Mouse (Mus musculus) liver, postnatal 0 days (tissue): Measurements from ENCODE around the gene Colq. TPM values are rescaled to one million over a fixed set of nuclear protein-coding genes. Genes with fewer than 3 reads are reported as not detected.

Experiments used
- ATAC-seq: fragments of 200-750 bp; cut with Nextera tagmentation; 2 replicates; pipeline ENCODE4 v1.8.0; 2017; ENCODE audit warnings: mild to moderate bottlenecking, moderate library complexity
- DNase-seq: peaks from one replicate; pipeline ENCODE4 v3.0.0-alpha.2; 2016
- H3K27ac ChIP-seq: fragments of 300-500 bp; sonication (generic); 2 replicates; pipeline ENCODE4 v1.5.1; 2014; ENCODE audit warnings: antibody characterized with exemption, moderate library complexity, mild to moderate bottlenecking, low read depth
- H3K27me3 ChIP-seq: fragments of 300-500 bp; sonication (generic); 2 replicates; pipeline ENCODE4 v1.6.1; 2014; ENCODE audit warnings: low read length, control low read depth, mixed read lengths; ENCODE audit not compliant: insufficient read depth
- H3K36me3 ChIP-seq: fragments of 300-500 bp; sonication (generic); replicated peaks from 2 replicates; pipeline ENCODE4 v1.6.1; 2014; ENCODE audit warnings: mild to moderate bottlenecking, control low read depth, low read length, moderate library complexity, mixed read lengths; ENCODE audit not compliant: insufficient read depth
- H3K4me1 ChIP-seq: fragments of 300-500 bp; sonication (generic); 2 replicates; pipeline ENCODE4 v1.6.1; 2014; ENCODE audit warnings: antibody characterized with exemption, mild to moderate bottlenecking, control low read depth; ENCODE audit not compliant: insufficient read depth
- H3K4me2 ChIP-seq: fragments of 300-500 bp; sonication (generic); 2 replicates; pipeline ENCODE4 v1.6.1; 2014; ENCODE audit warnings: low read depth, mild to moderate bottlenecking, low read length, moderate library complexity, mixed read lengths
- H3K4me3 ChIP-seq: fragments of 300-500 bp; sonication (generic); 2 replicates; pipeline ENCODE4 v1.5.1; 2014; ENCODE audit warnings: low read depth, low read length
- H3K9ac ChIP-seq: fragments of 300-500 bp; sonication (generic); replicated peaks from 2 replicates; pipeline ENCODE4 v1.6.1; 2014; ENCODE audit warnings: mild to moderate bottlenecking, moderate library complexity
- H3K9me3 ChIP-seq: fragments of 300-500 bp; sonication (generic); 2 replicates; pipeline ENCODE4 v1.6.1; 2016; ENCODE audit warnings: mild to moderate bottlenecking, control low read depth, low read length, mixed read lengths
- CTCF ChIP-seq: sonication (generic); IDR thresholded peaks from 2 replicates; pipeline ENCODE4 v1.5.1; 2016; ENCODE audit warnings: antibody characterized with exemption, low read depth
- EP300 ChIP-seq: IDR thresholded peaks from 2 replicates; pipeline ENCODE4 v1.6.1; 2016; ENCODE audit warnings: antibody characterized with exemption, low read depth, mild to moderate bottlenecking
- WGBS: fragments of 180-500 bp; shearing (Covaris S2); extraction: QIAGEN DNeasy Blood & Tissue Kit; methylation state at CpG from one replicate; pipeline ENCODE4 v1.1.7; 2014; ENCODE audit not compliant: insufficient replicate concordance; 5-methylcytosine and 5-hydroxymethylcytosine counted together
- polyA plus RNA-seq: library from polyadenylated mRNA; unstranded; fragments of >200 nt; fragmentation: Nextera tagmentation; extraction: Ambion mirVana; gene quantifications from 2 replicates; pipeline ENCODE4 v1.2.1, GENCODE M21; 2015

The Colq gene
- polyA plus RNA-seq, 1 experiment from 2014 or later: 0.29 TPM

GRCm38 (mm10) chr14:31601908-31602615 lies 10.9 kb upstream of the Colq start:
- no peak for TF ChIP-seq CTCF
- TF ChIP-seq EP300: no peak
- H3K4me1 ChIP-seq: 0 out of 2 replicates have a peak, but pooled peaks cover 5% of the 10 kb centered on the region
- DNase-seq (no peak), ATAC-seq (peak; percentile 51; the same call in 1 of the 2 replicates)
- no peaks in the 10 kb centered on the region for H3K27me3 ChIP-seq
- 90% methylated on average over 14 of the region's 14 CpGs for WGBS
- H3K9me3 ChIP-seq: no peaks in the 10 kb centered on the region
- H3K9ac ChIP-seq: no peak overlapping the region
- no peak overlapping the region for H3K27ac ChIP-seq
- peaks cover 12% of the 10 kb centered on the region for H3K36me3 ChIP-seq
- H3K4me2 ChIP-seq: no peak overlapping the region
- no peak overlapping the region for H3K4me3 ChIP-seq

- Histone ChIP-seq H3K4me3 (no peak overlapping the region), H3K27ac (peak overlapping the region; percentile 19; the same call in 1 of the 2 replicates), H3K9me3 (no peaks in the 10 kb centered on the region), H3K4me2 (no peak overlapping the region), H3K36me3 (no peaks in the 10 kb centered on the region), H3K4me1 (peaks cover 10% of the 10 kb centered on the region; the same call in 1 of the 2 replicates), H3K9ac (no peak overlapping the region), H3K27me3 (no peaks in the 10 kb centered on the region)
- WGBS: 79% methylated on average over 4 of the region's 4 CpGs
- DNase-seq: no peak
- TF ChIP-seq EP300 (no peak), CTCF (no peak)
- ATAC-seq: no peak
Observed at GRCm38 (mm10) chr14:31597446-31597845, 6.3 kb upstream of the Colq start.

- Histone ChIP-seq H3K4me2 (no peak overlapping the region), H3K36me3 (no peaks in the 10 kb centered on the region), H3K27ac (peak overlapping the region; percentile 19; the same call in 1 of the 2 replicates), H3K4me3 (no peak overlapping the region), H3K4me1 (peaks cover 5% of the 10 kb centered on the region; the same call in 1 of the 2 replicates), H3K27me3 (no peaks in the 10 kb centered on the region), H3K9ac (no peak overlapping the region), H3K9me3 (no peaks in the 10 kb centered on the region)
- WGBS: 43% methylated on average over 7 of the region's 7 CpGs
- ATAC-seq (peak; percentile 58), DNase-seq (no peak)
- TF ChIP-seq CTCF: no peak
- no peak for TF ChIP-seq EP300
Observed at GRCm38 (mm10) chr14:31596408-31596807, 5.3 kb upstream of the Colq start.

- H3K9me3 ChIP-seq: no peaks in the 10 kb centered on the region
- ATAC-seq (peak; percentile 53), DNase-seq (no peak)
- no peak overlapping the region for H3K4me3 ChIP-seq
- peaks cover 5% of the 10 kb centered on the region; the same call in 1 of the 2 replicates for H3K4me1 ChIP-seq
- 38% methylated on average over 3 of the region's 3 CpGs for WGBS
- H3K36me3 ChIP-seq: no peaks in the 10 kb centered on the region
- H3K27me3 ChIP-seq: no peaks in the 10 kb centered on the region
- no peak overlapping the region for H3K27ac ChIP-seq
- no peak overlapping the region for H3K4me2 ChIP-seq
- TF ChIP-seq CTCF: no peak
- TF ChIP-seq EP300: no peak
- H3K9ac ChIP-seq: no peak overlapping the region
Observed at GRCm38 (mm10) chr14:31594693-31595092, 3.5 kb upstream of the Colq start.

- Histone ChIP-seq H3K9ac (no peak overlapping the region), H3K4me1 (peaks cover 5% of the 10 kb centered on the region; the same call in 1 of the 2 replicates), H3K4me3 (no peak overlapping the region), H3K4me2 (no peak overlapping the region), H3K36me3 (no peaks in the 10 kb centered on the region), H3K27me3 (no peaks in the 10 kb centered on the region), H3K27ac (0 out of 2 replicates have a peak overlapping the region, but pooled peaks have one; percentile 3), H3K9me3 (no peaks in the 10 kb centered on the region)
- no peak for DNase-seq
- TF ChIP-seq CTCF (no peak), EP300 (no peak)
- 32% methylated on average over 2 of the region's 2 CpGs for WGBS
- no peak for ATAC-seq
Observed at GRCm38 (mm10) chr14:31593036-31593435, 1.9 kb upstream of the Colq start.

GRCm38 (mm10) chr14:31586451-31586850 lies 4.7 kb downstream of the Colq start:
- no peaks in the 10 kb centered on the region for H3K9me3 ChIP-seq
- no peaks in the 10 kb centered on the region for H3K36me3 ChIP-seq
- ATAC-seq (no peak), DNase-seq (no peak)
- TF ChIP-seq CTCF (no peak), EP300 (no peak)
- no peak overlapping the region for H3K9ac ChIP-seq
- no peak overlapping the region for H3K4me3 ChIP-seq
- no peak overlapping the region for H3K27ac ChIP-seq
- H3K4me2 ChIP-seq: no peak overlapping the region
- WGBS: 79% methylated on average over 8 of the region's 8 CpGs
- no peaks in the 10 kb centered on the region for H3K27me3 ChIP-seq
- H3K4me1 ChIP-seq: no peaks in the 10 kb centered on the region
